Mouse (Mus musculus): ENCODE results near the gene Sapcd1. TPM values are rescaled to one million over a fixed set of nuclear protein-coding genes. Genes with fewer than 3 reads are reported as not detected.
A peak's percentile ranks its signal among the peaks of the same experiment; 100 is the strongest.

Sapcd1 gene
- polyA plus RNA-seq, 1 experiment, result 0.69 TPM

GRCm38 (mm10) chr17:34982328-34982727, 45.5 kb downstream of the Sapcd1 start:
- WGBS, result under 1% methylated on average over 15 of the region's 15 CpGs
- Histone ChIP-seq H3K27me3 (replicated peaks; ENCODE audit: control insufficient read depth, insufficient read depth, low read length) (no peaks in the 10 kb centered on the region), H3K36me3 (ENCODE audit: control insufficient read depth, insufficient read depth, low read length) (no peaks in the 10 kb centered on the region), H3K4me3 (ENCODE audit: insufficient read depth, low read depth, low read length) (peak overlapping the region; percentile 81), H3K27ac (ENCODE audit: insufficient read depth, low read depth, low read length) (no peak overlapping the region), H3K4me1 (ENCODE audit: control insufficient read depth, insufficient read depth, low read length) (peaks cover 15% of the 10 kb centered on the region; the same call in 1 of the 2 replicates)
- no peak for TF ChIP-seq CTCF (conservative IDR thresholded peaks at IDR 0.05; ENCODE audit: insufficient read depth, insufficient read length, low read depth, low read length)
- no peak for DNase-seq

GRCm38 (mm10) chr17:34981690-34982180, 46.1 kb downstream of the Sapcd1 start, which contains the start of gene Lsm2:
Gene Lsm2, plus strand, starts transcription at chr17:34981862.
- TF ChIP-seq CTCF (conservative IDR thresholded peaks at IDR 0.05; ENCODE audit: insufficient read depth, insufficient read length, low read depth, low read length) (no peak), POLR2A (IDR thresholded peaks at IDR 0.05; ENCODE audit: low read depth, low read length) (peak; percentile 86)
- WGBS, result under 1% methylated on average over 58 of the region's 58 CpGs

GRCm38 (mm10) chr17:34980655-34981054, 47.2 kb downstream of the Sapcd1 start:
- peak overlapping the region; percentile 65 for H3K27ac ChIP-seq (ENCODE audit: insufficient read depth, low read depth, low read length)
- H3K4me1 ChIP-seq (ENCODE audit: control insufficient read depth, insufficient read depth, low read length), result peaks cover 20% of the 10 kb centered on the region; the same call in 1 of the 2 replicates
- peak; percentile 86 for DNase-seq
- H3K4me3 ChIP-seq (ENCODE audit: insufficient read depth, low read depth, low read length), result peak overlapping the region; percentile 34; the same call in 1 of the 2 replicates
- 5% methylated on average over 2 of the region's 2 CpGs for WGBS
- no peaks in the 10 kb centered on the region for H3K36me3 ChIP-seq (ENCODE audit: control insufficient read depth, insufficient read depth, low read length)
- no peaks in the 10 kb centered on the region for H3K27me3 ChIP-seq (replicated peaks; ENCODE audit: control insufficient read depth, insufficient read depth, low read length)
- TF ChIP-seq POLR2A (IDR thresholded peaks at IDR 0.05; ENCODE audit: low read depth, low read length), result no peak
- TF ChIP-seq CTCF (conservative IDR thresholded peaks at IDR 0.05; ENCODE audit: insufficient read depth, insufficient read length, low read depth, low read length), result peak; percentile 40

More at GRCm38 (mm10) chr17:34981690-34982180, 46.1 kb downstream of the Sapcd1 start, which contains the start of gene Lsm2:
- H3K4me3 ChIP-seq (ENCODE audit: insufficient read depth, low read depth, low read length), result peak within 1 kb of the TSS; percentile 81
- H3K27ac ChIP-seq (ENCODE audit: insufficient read depth, low read depth, low read length), result peak within 1 kb of the TSS; percentile 93
- peaks cover 15% of the 10 kb centered on the region; the same call in 1 of the 2 replicates for H3K4me1 ChIP-seq (ENCODE audit: control insufficient read depth, insufficient read depth, low read length)
- DNase-seq, result peak; percentile 96
- H3K36me3 ChIP-seq (ENCODE audit: control insufficient read depth, insufficient read depth, low read length), result no peaks in the 10 kb centered on the region
- H3K27me3 ChIP-seq (replicated peaks; ENCODE audit: control insufficient read depth, insufficient read depth, low read length), result no peaks in the 10 kb centered on the region

GRCm38 (mm10) chr17:34979631-34980030, 48.2 kb downstream of the Sapcd1 start:
- Histone ChIP-seq H3K27ac (ENCODE audit: insufficient read depth, low read depth, low read length) (peak overlapping the region; percentile 85), H3K36me3 (ENCODE audit: control insufficient read depth, insufficient read depth, low read length) (no peaks in the 10 kb centered on the region), H3K4me1 (ENCODE audit: control insufficient read depth, insufficient read depth, low read length) (peaks cover 22% of the 10 kb centered on the region; the same call in 1 of the 2 replicates), H3K27me3 (replicated peaks; ENCODE audit: control insufficient read depth, insufficient read depth, low read length) (no peaks in the 10 kb centered on the region), H3K4me3 (ENCODE audit: insufficient read depth, low read depth, low read length) (no peak overlapping the region)
- DNase-seq, result peak; percentile 57
- TF ChIP-seq CTCF (conservative IDR thresholded peaks at IDR 0.05; ENCODE audit: insufficient read depth, insufficient read length, low read depth, low read length) (no peak), POLR2A (IDR thresholded peaks at IDR 0.05; ENCODE audit: low read depth, low read length) (no peak)
- 59% methylated on average over 4 of the region's 4 CpGs for WGBS

GRCm38 (mm10) chr17:34978239-34978638, 49.6 kb downstream of the Sapcd1 start:
- Histone ChIP-seq H3K27me3 (replicated peaks; ENCODE audit: control insufficient read depth, insufficient read depth, low read length) (no peaks in the 10 kb centered on the region), H3K4me1 (ENCODE audit: control insufficient read depth, insufficient read depth, low read length) (peaks cover 22% of the 10 kb centered on the region; the same call in 1 of the 2 replicates), H3K27ac (ENCODE audit: insufficient read depth, low read depth, low read length) (no peak overlapping the region), H3K36me3 (ENCODE audit: control insufficient read depth, insufficient read depth, low read length) (no peaks in the 10 kb centered on the region), H3K4me3 (ENCODE audit: insufficient read depth, low read depth, low read length) (no peak overlapping the region)
- no peak for DNase-seq
- WGBS, result 86% methylated on average over 27 of the region's 27 CpGs
- no peak for TF ChIP-seq POLR2A (IDR thresholded peaks at IDR 0.05; ENCODE audit: low read depth, low read length)
- TF ChIP-seq CTCF (conservative IDR thresholded peaks at IDR 0.05; ENCODE audit: insufficient read depth, insufficient read length, low read depth, low read length), result no peak

- 93% methylated on average over 20 of the region's 20 CpGs for WGBS
- Histone ChIP-seq H3K4me3 (ENCODE audit: insufficient read depth, low read depth, low read length) (no peak overlapping the region), H3K36me3 (ENCODE audit: control insufficient read depth, insufficient read depth, low read length) (no peaks in the 10 kb centered on the region), H3K27me3 (replicated peaks; ENCODE audit: control insufficient read depth, insufficient read depth, low read length) (no peaks in the 10 kb centered on the region), H3K27ac (ENCODE audit: insufficient read depth, low read depth, low read length) (no peak overlapping the region), H3K4me1 (ENCODE audit: control insufficient read depth, insufficient read depth, low read length) (peaks cover 18% of the 10 kb centered on the region; the same call in 1 of the 2 replicates)
- no peak for DNase-seq
- TF ChIP-seq POLR2A (IDR thresholded peaks at IDR 0.05; ENCODE audit: low read depth, low read length) (no peak), CTCF (conservative IDR thresholded peaks at IDR 0.05; ENCODE audit: insufficient read depth, insufficient read length, low read depth, low read length) (no peak)
Measured at GRCm38 (mm10) chr17:34977000-34977399, 50.8 kb downstream of the Sapcd1 start.

Other genes starting within 250 kb of the Sapcd1 start
- 0.23 and 29.2 TPM in 2 replicates for gene Cyp21a1, start 223.5 kb downstream of the Sapcd1 start, polyA plus RNA-seq (2012; rRNA removed)
- gene Stk19, start 191.1 kb downstream of the Sapcd1 start, polyA plus RNA-seq (2012; rRNA removed), result 35.7 and 36.7 TPM in 2 replicates
- gene Dxo, start 191.0 kb downstream of the Sapcd1 start, polyA plus RNA-seq (2012; rRNA removed), result 52.6 and 59.2 TPM in 2 replicates
- 58.2 and 69.5 TPM in 2 replicates for gene Skiv2l, start 177.8 kb downstream of the Sapcd1 start, polyA plus RNA-seq (2012; rRNA removed)
- 24.2 and 26.2 TPM in 2 replicates for gene Nelfe, start 177.6 kb downstream of the Sapcd1 start, polyA plus RNA-seq (2012; rRNA removed)
- 191 and 199 TPM in 2 replicates for gene Cfb, start 165.5 kb downstream of the Sapcd1 start, polyA plus RNA-seq (2012; rRNA removed)
- gene Zbtb12, start 148.5 kb downstream of the Sapcd1 start, polyA plus RNA-seq (2012; rRNA removed), result 9.4 and 10.8 TPM in 2 replicates
- gene Gm20547, start 146.0 kb downstream of the Sapcd1 start, polyA plus RNA-seq (2012; rRNA removed), result 0.05 TPM in 1 of 2 replicates, not detected in the other
- gene C2, start 129.8 kb downstream of the Sapcd1 start, polyA plus RNA-seq (2012; rRNA removed), result 62.9 and 73.4 TPM in 2 replicates
- 134 and 169 TPM in 2 replicates for gene Ehmt2, start 129.5 kb downstream of the Sapcd1 start, polyA plus RNA-seq (2012; rRNA removed)
- 73.5 and 88.1 TPM in 2 replicates for gene Slc44a4, start 113.5 kb downstream of the Sapcd1 start, polyA plus RNA-seq (2012; rRNA removed)
- 448 and 498 TPM in 2 replicates for gene Neu1, start 96.8 kb downstream of the Sapcd1 start, polyA plus RNA-seq (2012; rRNA removed)
- gene Hspa1b, start 68.8 kb downstream of the Sapcd1 start, polyA plus RNA-seq (2012; rRNA removed), result 38.8 and 56.5 TPM in 2 replicates
- not detected in 2 replicates for gene Gm20481, start 58.1 kb downstream of the Sapcd1 start, polyA plus RNA-seq (2012; rRNA removed)
- 23.4 and 31.5 TPM in 2 replicates for gene Hspa1a, start 55.9 kb downstream of the Sapcd1 start, polyA plus RNA-seq (2012; rRNA removed)
- 0.33 and 0.58 TPM in 2 replicates for gene Hspa1l, start 55.3 kb downstream of the Sapcd1 start, polyA plus RNA-seq (2012; rRNA removed)
- 70.2 and 88.2 TPM in 2 replicates for gene Lsm2, start 46.2 kb downstream of the Sapcd1 start, polyA plus RNA-seq (2012; rRNA removed)
- 52.5 and 64.5 TPM in 2 replicates for gene Vars, start 27.0 kb downstream of the Sapcd1 start, polyA plus RNA-seq (2012; rRNA removed)
- 0.80 and 0.89 TPM in 2 replicates for gene Vwa7, start 11.4 kb downstream of the Sapcd1 start, polyA plus RNA-seq (2012; rRNA removed)
- 1.6 and 2.4 TPM in 2 replicates for gene Msh5, start 18.7 kb upstream of the Sapcd1 start, polyA plus RNA-seq (2012; rRNA removed)
- 105 and 117 TPM in 2 replicates for gene Clic1, start 21.9 kb upstream of the Sapcd1 start, polyA plus RNA-seq (2012; rRNA removed)
- 37.7 and 41.0 TPM in 2 replicates for gene Ddah2, start 31.0 kb upstream of the Sapcd1 start, polyA plus RNA-seq (2012; rRNA removed)
- 0.13 and 0.16 TPM in 2 replicates for gene Ly6g6c, start 37.4 kb upstream of the Sapcd1 start, polyA plus RNA-seq (2012; rRNA removed)
- gene Mpig6b, start 38.2 kb upstream of the Sapcd1 start, polyA plus RNA-seq (2012; rRNA removed), result 0.46 and 0.66 TPM in 2 replicates
- gene Ly6g6e, start 48.9 kb upstream of the Sapcd1 start, polyA plus RNA-seq (2012; rRNA removed), result 2.1 and 2.5 TPM in 2 replicates
- 8.1 and 8.9 TPM in 2 replicates for gene Ly6g6d, start 50.0 kb upstream of the Sapcd1 start, polyA plus RNA-seq (2012; rRNA removed)
- gene Ly6g6f, start 57.6 kb upstream of the Sapcd1 start, polyA plus RNA-seq (2012; rRNA removed), result not detected in 2 replicates
- 156 and 217 TPM in 2 replicates for gene Abhd16a, start 61.2 kb upstream of the Sapcd1 start, polyA plus RNA-seq (2012; rRNA removed)
- gene Ly6g5c, start 80.3 kb upstream of the Sapcd1 start, polyA plus RNA-seq (2012; rRNA removed), result not detected in 2 replicates
- 0.81 and 1.0 TPM in 2 replicates for gene Ly6g5b, start 87.4 kb upstream of the Sapcd1 start, polyA plus RNA-seq (2012; rRNA removed)
- 15.1 and 15.5 TPM in 2 replicates for gene Gpank1, start 93.4 kb upstream of the Sapcd1 start, polyA plus RNA-seq (2012; rRNA removed)
- 434 and 474 TPM in 2 replicates for gene Csnk2b, start 94.0 kb upstream of the Sapcd1 start, polyA plus RNA-seq (2012; rRNA removed)
- gene D17H6S53E, start 98.4 kb upstream of the Sapcd1 start, polyA plus RNA-seq (2012; rRNA removed), result 10.7 and 12.9 TPM in 2 replicates
- gene Apom, start 104.0 kb upstream of the Sapcd1 start, polyA plus RNA-seq (2012; rRNA removed), result 138 and 157 TPM in 2 replicates
- gene Bag6, start 107.2 kb upstream of the Sapcd1 start, polyA plus RNA-seq (2012; rRNA removed), result 145 and 160 TPM in 2 replicates
- 237 and 272 TPM in 2 replicates for gene Prrc2a, start 136.9 kb upstream of the Sapcd1 start, polyA plus RNA-seq (2012; rRNA removed)
- gene Aif1, start 148.1 kb upstream of the Sapcd1 start, polyA plus RNA-seq (2012; rRNA removed), result 0.65 and 2.6 TPM in 2 replicates
- 9.4 and 17.7 TPM in 2 replicates for gene Lst1, start 160.4 kb upstream of the Sapcd1 start, polyA plus RNA-seq (2012; rRNA removed)
- 2.5 and 20.9 TPM in 2 replicates for gene Ltb, start 166.4 kb upstream of the Sapcd1 start, polyA plus RNA-seq (2012; rRNA removed)
- 0.64 and 0.94 TPM in 2 replicates for gene Tnf, start 174.0 kb upstream of the Sapcd1 start, polyA plus RNA-seq (2012; rRNA removed)
- 0.08 and 1.1 TPM in 2 replicates for gene Lta, start 177.3 kb upstream of the Sapcd1 start, polyA plus RNA-seq (2012; rRNA removed)
- not detected in 2 replicates for gene Gm16181, start 192.8 kb upstream of the Sapcd1 start, polyA plus RNA-seq (2012; rRNA removed)
- 6.6 and 6.7 TPM in 2 replicates for gene Atp6v1g2, start 205.6 kb upstream of the Sapcd1 start, polyA plus RNA-seq (2012; rRNA removed)
- gene Nfkbil1, start 207.8 kb upstream of the Sapcd1 start, polyA plus RNA-seq (2012; rRNA removed), result 11.5 and 11.7 TPM in 2 replicates
- 203 and 206 TPM in 2 replicates for gene Ddx39b, start 213.7 kb upstream of the Sapcd1 start, polyA plus RNA-seq (2012; rRNA removed)
- gene H2-D1, start 234.7 kb upstream of the Sapcd1 start, polyA plus RNA-seq (2012; rRNA removed), result 340 and 351 TPM in 2 replicates

All from kidney, adult 2 months (tissue).